Mouse (Mus musculus) ES-E14 (cell line): ENCODE measurements around the gene H2-M3.

Experiments used
- MAFK ChIP-seq: IDR thresholded peaks from 2 replicates; pipeline ENCODE4 v1.6.1; 2014; ENCODE audit warnings: mild to moderate bottlenecking, low read depth, low read length, inconsistent platforms; ENCODE audit not compliant: insufficient read depth
- ZNF384 ChIP-seq: IDR thresholded peaks from 2 replicates; pipeline ENCODE4 v1.6.1; 2012; ENCODE audit warnings: low read depth, low read length, inconsistent platforms

- TF ChIP-seq MAFK: no peak
- TF ChIP-seq ZNF384: no peak
Measured at GRCm38 (mm10) chr17:37263626-37264025, 6.4 kb upstream of the H2-M3 start, which contains the start of gene Olfr98.
